Mouse (Mus musculus): Measurements from ENCODE around the gene Snx18.

The Snx18 gene

DNA sequence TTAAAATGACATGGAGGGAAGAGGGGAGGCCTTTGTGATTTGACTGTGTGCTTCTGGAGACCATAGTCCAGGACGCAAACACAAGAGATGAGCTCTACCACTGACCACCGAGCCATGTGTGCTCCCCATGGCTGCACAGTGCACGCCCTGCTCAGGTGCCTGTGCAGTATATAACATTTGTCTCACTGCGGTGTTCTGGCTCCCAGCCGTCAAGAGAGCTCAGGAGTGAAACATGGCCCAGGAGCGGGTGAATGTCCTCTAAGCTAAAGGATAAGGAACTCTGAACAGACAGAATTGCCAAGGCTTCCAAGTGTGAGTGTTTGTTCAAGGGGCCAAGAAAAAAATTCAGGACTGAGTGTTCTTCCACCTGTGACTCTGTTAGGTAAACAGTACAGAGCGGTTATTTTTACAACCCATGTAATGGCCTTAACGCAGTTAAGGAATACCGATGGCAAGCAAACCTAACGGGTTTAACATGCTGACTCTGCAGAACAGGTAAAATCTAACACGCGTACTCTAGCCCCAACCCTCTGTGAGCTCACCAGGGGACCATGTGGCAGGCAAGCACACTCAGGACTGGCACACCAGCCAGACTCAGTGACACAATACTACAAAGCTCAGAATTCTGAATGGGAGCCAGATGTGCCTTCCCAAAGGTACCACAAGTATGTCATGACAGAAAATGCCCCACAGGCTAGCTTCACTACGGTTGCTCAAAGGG is 21.4 kb downstream of the Snx18 start:
- DNase-seq (ENCODE audit: low spot score) = no peak

GRCm38 (mm10) chr13:113595987-113596386 is 22.4 kb downstream of the Snx18 start:
- DNase-seq (ENCODE audit: low spot score) = no peak

- DNase-seq (ENCODE audit: low spot score) = no peak
Observed at GRCm38 (mm10) chr13:113595219-113595618, 23.1 kb downstream of the Snx18 start.

GRCm38 (mm10) chr13:113594361-113594760 is 24.0 kb downstream of the Snx18 start:
- no peak for DNase-seq (ENCODE audit: low spot score)

DNA sequence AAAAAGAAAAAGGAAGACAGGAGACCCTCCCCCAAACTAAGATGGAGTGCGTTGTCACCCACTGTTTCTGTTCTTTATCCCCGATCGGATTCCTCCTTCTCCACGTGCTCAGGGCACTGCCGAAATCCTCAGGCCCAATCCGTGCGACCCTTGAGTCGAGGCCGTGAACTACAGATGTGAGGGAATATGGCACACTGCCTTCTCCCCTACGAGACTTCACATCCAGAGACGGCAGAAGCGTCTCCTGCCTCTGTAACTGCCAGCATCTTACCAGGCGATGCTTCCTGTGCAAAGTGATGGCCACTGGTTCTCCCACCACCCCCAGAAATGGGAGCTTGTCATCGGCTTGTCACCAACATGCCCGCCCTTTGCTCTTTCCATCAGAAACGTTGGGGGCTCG is 24.7 kb downstream of the Snx18 start:
- no peak for DNase-seq (ENCODE audit: low spot score)

DNA sequence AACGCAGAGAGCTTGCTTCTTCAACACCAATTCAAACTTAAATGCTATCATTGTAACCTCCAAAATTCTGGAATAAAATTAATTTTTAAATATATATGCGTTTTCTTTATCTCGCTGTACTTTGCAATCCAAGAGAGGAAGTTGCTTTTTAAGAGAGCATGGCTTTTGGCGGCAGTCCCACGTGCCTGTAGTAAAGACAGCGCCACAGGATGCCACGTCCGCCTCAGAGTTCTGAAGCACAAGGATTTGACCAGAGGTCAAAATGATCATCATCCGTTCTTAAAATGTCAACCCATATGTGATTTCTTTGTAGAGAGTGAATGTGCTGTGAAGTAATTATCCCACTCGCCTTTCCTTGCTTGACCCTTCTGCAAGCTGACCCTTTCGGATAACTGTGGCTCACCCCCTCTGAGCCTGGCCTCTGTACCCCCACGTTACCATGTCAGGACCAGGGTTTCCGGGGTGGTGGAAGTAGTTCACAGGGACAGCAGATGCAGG is 25.6 kb downstream of the Snx18 start:
- DNase-seq (ENCODE audit: low spot score) = peak; percentile 34

GRCm38 (mm10) chr13:113591336-113591735 is 27.0 kb downstream of the Snx18 start:
- DNase-seq (ENCODE audit: low spot score) = no peak

DNA sequence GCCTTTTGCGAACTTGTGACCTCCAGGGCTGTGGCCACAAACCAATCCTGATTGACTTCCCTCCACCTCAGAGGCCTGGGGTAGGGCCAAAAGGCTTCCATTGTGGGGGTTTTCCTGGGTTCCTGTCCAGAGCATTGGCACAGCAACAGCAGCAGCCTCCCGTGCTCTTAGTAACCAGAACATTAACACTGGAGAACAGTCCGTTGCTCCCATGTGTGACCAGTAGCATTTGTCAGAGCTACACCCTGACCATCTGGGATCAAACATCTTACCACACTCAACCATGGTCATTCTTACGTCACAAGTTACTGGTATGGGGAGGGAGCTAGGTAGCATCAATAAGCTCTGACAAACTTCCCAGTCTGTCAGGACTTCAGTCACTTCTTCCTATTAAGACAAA is 28.1 kb downstream of the Snx18 start:
- DNase-seq (ENCODE audit: low spot score) = no peak

DNA sequence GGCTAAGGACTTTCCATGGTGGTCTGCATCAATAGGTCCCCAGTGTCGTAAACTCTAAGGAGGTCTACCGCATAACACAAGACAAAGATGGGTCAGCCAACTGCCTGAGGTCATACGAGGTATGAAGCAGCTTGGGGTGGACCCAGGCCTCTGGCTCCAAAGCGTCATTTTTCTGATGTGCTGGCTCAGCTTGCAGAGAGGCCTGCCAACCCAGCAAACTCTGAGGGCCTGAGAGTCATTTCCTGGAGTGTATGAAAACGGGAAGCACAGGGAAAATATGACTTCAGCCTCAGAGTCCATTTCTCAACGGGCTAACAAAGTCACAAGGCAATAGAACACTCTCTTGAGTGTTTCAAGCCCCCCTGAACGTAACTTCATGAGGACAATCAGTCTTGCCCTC is 28.9 kb downstream of the Snx18 start:
- DNase-seq (ENCODE audit: low spot score) = no peak

DNA sequence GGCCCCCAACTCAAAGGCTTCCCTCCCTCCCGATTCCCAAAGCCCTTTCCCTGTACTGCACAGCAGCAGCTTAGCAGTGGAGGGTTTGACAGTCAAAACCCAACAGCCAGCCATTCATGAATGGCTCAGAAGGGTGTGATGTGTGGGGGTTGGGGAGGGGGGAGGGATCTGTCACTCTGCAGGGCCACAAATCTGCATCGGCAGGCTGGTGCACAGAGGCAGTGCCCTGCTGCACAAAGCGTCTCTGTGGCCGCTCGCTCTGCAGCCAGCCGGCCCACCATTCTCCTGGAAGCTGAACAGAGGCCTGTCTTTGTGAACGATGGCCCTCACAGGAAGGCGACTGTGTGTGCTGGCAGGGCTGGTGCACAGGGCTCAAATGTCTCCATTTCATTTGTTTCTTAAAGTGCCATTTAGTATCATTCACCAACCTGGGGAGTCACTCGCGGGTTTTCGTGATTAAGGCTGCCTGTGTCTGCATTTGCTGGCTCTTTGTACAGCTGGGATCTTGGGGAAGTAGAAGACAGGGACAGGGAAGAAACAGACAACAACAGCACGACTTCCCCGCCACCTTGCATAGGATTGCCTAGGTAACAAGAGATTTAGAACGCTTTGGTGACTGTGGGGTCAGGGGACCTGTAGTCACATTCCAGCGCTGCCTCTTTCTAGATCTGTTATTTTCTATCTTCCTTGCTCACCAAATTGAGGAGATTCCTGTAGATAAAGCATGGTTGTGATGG is 31.0 kb downstream of the Snx18 start:
- DNase-seq (ENCODE audit: low spot score) = peak; percentile 81

- DNase-seq (ENCODE audit: low spot score) = no peak
Observed at GRCm38 (mm10) chr13:113585606-113586005, 32.8 kb downstream of the Snx18 start.

- DNase-seq (ENCODE audit: low spot score) = no peak
Observed at GRCm38 (mm10) chr13:113584431-113584830, 33.9 kb downstream of the Snx18 start.

GRCm38 (mm10) chr13:113583563-113583962 is 34.8 kb downstream of the Snx18 start:
- no peak for DNase-seq (ENCODE audit: low spot score)

DNA sequence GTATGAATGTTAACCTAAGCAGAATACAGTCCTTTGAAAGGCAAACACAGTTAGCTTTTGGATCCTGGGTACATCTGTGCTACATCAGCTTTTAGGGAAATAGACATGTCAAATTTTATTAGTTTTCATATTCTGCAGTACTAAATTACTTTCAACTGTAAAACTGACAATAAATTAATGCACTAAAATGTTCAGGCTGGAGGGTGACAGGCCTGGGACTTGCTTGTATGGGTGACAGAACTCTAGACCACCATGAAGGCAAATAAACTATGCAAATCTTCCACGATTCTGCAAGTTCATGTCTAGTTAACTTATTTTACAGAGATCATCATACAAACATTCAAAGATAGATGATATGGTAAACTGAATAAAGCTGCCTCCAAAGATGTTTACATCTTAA is 36.3 kb downstream of the Snx18 start:
- no peak for DNase-seq (ENCODE audit: low spot score)

DNA sequence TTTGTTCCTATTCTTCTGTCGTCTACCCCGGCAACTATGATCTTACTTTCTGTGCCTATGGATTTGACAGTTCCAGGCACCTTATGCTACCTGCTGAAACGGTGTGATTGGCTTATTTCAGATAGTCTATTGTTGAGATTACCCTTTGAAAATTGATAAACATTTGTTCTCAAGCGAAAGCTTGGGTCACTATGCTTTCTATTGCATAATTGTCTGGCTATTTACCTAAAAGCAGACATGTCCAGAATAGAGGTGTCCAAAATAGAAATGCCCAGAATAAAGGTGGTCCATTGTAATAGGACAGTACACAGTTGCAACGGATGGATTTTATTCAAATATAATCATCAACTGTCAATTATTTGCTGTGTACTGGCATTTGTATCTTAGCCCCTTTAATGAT is 36.9 kb downstream of the Snx18 start:
- no peak for DNase-seq (ENCODE audit: low spot score)

- no peak for DNase-seq (ENCODE audit: low spot score)
Observed at GRCm38 (mm10) chr13:113580400-113580790, 38.0 kb downstream of the Snx18 start.

DNA sequence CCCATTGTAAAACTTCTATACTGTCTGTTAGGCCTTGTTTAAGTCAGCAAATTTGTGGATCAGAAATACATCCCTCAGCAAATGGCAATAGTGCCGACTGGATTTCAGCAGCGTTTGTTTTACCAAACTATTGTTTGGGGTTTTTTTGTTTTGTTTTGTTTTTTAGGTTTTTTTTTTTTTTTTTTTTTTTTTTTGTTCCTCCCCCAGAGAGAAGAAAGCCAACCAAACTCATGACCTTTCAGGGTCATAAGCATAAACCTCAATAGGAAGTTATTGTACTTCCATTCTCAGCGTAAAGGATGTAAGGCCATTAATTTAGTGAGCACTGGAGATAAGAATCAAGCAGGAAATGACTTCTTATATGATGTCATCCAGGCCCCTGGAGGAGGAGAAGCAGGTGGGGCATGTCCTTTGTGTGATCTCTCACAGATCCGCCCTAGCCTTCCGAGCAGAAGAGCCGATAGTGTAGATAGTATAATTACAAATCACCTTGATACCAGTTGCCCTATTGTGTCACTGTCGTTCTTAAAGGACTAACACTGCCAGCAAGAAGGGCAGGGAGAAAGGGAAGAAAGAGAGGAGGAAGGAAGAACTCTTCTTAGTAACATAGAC is 38.5 kb downstream of the Snx18 start:
- DNase-seq (ENCODE audit: low spot score) = no peak

DNA sequence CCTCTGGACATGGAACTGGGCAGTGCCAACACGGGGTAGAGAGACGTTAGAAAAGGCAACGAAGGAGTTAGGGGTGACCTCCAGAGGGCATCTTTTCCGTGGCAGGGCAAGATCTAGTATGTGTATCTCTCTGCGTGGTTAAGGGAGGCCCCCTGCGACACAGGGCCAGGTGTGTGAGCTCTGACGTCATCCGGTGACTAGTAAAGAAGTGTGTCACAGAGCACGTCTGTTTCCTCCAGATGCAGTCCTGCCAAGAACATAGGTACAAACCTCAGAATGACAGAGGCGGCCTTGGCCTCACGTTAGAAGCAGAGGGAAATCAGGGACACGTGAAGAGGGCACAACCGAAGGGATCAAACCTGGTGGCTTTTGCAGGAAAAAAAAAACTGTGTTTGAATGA is 44.1 kb downstream of the Snx18 start:
- DNase-seq (ENCODE audit: low spot score) = no peak

GRCm38 (mm10) chr13:113573377-113573776 is 45.0 kb downstream of the Snx18 start:
- DNase-seq (ENCODE audit: low spot score) = no peak

DNA sequence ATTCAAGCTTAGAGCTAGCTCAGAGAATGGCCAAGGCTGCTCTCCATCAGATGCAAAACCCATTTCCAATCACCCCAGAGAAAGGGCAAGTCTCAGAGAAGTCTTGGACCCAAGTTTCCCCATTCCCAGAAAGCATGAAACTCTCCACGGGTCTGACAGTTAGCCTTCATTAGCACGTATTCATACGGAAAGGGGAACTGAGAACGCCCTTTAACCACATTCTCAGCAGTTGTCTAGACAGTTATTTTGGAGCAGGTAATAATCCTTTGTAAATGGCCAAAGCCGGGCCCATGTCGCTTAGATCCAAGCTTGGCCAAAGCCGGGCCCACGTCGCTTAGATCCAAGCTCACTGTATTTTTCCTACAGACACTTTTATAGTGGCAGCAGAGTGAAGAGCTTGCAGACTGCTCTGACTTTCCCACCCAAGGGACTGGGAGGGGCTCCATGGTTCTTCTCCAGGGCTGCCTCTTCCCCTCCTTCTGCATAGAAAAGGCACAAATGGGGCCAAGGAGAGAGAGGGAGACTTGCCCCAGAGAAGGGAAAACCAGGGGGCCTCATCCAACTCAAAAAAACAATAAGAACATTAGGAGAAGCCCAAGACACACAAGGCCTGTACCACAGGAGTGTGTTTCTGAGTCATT is 46.2 kb downstream of the Snx18 start:
- DNase-seq (ENCODE audit: low spot score) = no peak

GRCm38 (mm10) chr13:113569526-113569925 is 48.8 kb downstream of the Snx18 start:
- DNase-seq (ENCODE audit: low spot score) = no peak

DNA sequence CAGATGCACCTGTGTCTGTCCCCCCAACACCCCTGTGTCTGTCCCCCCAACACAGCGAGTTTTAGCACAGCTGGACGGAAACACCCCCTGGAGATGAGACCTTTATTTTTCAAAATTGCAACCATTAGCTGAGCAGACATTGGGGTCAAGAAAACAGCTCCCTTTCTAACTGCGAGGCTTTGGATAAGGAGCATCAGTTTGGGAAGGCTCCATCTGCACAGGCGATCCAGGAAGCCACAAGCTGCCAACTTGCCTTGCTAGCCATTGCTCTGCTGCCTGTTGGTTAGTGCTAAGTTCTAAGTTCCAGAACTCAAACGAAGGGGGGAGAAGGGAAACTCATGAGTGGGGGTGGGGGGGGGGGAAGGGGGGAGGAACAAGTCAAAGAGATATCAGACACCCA is 51.4 kb downstream of the Snx18 start:
- DNase-seq (ENCODE audit: low spot score) = no peak

- DNase-seq (ENCODE audit: low spot score) = no peak
Observed at GRCm38 (mm10) chr13:113566411-113566810, 52.0 kb downstream of the Snx18 start.
